Mouse (Mus musculus) brain, embryonic 18.5 days (tissue): Measurements from ENCODE around the gene Mast2.

Source experiments
- DNase-seq: peaks from one replicate; pipeline ENCODE4 v3.0.0-alpha.2; 2012; ENCODE audit warnings: low read depth, low spot score

The Mast2 gene

DNA sequence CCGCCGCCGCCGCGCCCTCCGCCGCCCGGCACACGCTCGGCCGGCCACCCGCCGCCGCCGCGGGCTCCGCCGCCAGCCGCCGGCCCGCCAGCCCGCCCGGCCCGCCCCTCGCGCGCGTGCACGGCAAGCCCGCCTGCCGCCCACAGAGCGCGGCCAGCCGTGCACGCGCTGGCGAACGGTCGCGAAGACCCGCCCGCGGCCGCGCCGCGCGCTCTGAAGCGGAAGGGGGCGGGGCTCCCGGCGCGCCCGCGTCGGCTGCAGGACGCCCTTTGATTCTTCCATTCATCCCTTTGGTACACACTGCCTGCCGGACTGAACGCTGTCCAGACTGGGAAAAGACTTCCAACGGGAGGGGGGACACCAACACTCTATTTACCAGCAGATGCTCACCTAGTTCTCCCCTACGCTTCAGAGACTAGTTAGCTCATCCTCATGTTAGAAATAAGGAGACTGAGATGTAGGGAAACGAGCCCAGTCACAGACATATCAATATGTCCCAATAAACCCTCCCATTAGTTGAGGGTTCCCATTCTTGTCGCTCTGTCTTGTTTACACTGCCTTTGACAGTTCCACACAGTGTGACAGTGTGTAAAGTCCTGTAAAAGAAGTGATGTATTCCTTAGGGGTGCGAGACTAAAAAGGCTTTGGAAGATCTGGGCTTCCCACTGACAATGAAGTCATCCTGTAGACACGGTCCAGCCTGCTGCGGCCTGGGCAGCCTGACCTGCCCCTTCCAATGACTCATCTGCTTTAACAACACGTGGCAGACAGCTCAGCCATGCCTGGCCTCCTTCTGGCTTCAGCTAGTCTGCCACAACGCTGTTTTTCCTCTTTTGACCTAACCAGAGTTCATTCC lies at the start of gene Mast2:
TSS of gene Mast2 (minus strand) at position 58 of the 856 bp plus-strand sequence.
- peak; percentile 74 for DNase-seq

DNA sequence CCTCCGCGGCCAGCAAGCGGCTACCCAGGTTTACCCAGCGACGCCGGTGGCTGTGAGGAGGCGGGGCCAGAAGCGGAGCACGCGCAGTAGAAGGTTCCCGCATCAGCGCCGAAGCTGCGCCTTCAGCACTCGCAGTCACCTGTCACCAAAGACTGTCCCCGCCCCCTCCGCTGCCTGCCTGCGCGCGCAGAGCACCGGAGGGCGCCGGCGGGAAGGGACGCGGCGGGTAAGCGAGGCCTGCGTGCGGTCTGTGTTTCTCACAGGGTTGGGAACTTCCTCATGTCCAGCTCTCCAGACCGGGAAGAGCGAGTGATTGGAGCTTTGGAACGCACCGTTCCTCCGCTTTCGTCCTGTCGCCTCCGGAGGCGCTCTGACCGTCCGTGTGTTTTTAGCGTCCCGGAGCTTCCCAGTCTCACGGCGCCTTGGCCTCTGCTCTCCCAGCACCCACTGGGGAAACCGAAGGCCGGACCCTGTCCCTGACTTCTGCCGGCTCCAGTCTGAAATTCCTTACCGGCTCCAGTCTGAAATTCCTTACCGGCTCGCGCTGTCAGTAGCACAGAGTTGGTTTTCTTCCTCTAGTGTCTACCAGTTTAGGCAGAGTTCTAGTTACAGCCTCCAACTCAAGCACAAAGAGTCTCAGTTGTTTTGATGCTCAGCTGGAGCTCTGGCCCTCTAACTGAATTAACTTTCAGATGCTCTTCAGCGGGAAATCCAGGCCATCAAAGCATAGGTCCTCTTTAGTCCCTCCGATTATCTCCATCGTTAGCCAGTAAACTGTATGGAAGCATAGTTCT lies 43.6 kb upstream of the Mast2 start, which contains the start of gene Ipp:
TSS of gene Ipp (plus strand) at position 125 of the 794 bp plus-strand sequence.
- peak; percentile 89 for DNase-seq

DNA sequence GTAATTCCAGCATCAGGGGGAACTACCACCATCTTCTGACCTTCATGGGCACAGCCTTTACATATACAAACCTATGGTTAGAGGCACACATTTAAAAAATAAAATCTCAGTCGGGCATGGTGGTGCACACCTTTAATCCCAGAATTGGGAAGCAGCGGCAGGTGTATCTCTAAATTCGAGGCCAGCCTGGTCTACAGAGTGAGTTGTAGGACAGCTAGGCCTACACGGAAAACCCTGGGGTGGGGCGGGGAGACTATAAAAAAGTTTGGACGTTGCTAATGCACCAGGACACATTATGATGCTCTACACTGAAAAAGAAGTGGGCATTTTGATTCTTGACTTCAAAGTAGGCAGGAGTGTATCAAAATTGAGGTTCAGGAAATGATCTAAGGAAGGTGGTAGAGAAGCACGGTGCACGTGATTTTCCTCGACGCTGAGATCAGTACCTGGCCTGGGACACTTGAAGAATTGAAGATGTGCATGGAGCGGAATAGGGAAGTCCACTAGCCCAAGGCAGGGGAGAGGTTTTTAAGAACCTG lies 43.0 kb upstream of the Mast2 start:
- DNase-seq: no peak

DNA sequence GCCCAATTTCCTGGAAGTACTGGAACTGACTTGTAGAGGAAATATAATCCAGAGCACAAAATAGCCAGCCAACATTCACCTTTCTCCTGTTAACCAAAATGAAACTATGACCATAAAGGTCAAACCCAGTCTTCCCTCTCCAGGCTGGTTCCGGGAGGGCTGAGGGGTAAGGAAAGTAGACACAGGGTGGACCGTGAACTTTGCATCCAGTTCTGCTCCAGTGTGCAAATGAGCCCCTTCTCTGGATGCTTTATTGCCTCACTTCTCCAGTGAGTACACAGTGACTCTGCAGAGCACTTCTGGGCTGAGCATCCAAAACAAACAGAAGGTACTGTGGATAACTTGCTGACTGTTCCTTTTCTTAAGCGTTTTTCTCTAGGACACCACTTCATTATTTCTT lies 36.0 kb upstream of the Mast2 start:
- no peak for DNase-seq

DNA sequence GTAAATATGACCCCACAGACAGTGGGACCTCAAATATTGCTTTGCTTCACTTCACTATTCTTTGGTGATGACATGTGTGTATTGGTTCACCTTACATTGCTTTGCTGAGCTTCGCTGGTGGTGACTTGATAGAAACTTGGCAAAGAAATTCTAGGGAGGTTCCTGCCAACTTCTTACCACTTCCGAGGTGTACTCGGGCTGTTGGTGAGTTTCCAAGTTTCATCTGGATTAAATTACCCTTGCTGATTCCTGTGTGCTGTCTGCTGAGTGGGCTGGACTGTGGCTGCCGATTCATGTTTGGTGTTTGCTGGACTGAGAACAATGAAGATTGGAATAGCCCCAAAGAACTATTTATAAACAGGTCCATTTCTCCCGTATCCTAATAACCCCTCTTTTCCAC lies 29.7 kb upstream of the Mast2 start:
- DNase-seq: no peak

DNA sequence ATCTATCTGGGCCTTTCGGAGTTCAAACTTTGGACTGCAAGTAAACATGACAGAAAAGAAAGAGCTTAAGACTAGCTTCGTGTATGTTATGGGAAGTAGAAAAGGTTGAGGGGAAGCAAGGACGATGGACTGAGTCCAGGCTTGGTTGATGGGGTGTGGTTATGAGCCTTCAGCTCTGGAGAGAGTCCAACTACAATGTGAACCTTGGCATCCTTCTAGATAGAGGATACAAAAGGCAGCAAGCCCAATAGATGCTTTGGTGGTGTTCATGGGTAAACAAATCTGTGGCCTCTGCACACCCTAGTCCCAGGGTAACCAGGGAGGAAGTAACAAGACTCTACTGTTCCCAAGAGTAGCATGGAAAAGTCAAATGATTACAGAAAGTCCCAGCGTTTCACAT lies 28.5 kb upstream of the Mast2 start:
- DNase-seq: no peak

DNA sequence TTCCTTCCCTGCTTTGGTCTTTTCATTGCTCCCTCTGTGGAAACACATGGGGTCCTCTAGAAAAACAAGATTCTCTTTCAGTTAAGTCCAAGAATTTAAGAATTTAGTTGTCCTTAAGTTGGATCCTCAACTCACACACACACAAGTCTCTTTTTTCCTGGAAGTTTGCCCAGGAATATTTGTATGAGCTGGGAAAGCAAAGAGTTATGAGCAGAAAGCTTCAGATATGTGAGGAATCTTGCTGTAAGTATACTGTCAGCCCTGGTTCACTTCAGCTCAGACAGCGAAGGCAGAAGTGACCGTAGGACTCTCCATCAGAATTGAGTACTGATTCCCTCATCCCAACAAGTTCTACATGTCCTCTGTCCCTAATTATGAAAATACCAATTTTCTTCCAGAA lies 27.9 kb upstream of the Mast2 start:
- DNase-seq: no peak

DNA sequence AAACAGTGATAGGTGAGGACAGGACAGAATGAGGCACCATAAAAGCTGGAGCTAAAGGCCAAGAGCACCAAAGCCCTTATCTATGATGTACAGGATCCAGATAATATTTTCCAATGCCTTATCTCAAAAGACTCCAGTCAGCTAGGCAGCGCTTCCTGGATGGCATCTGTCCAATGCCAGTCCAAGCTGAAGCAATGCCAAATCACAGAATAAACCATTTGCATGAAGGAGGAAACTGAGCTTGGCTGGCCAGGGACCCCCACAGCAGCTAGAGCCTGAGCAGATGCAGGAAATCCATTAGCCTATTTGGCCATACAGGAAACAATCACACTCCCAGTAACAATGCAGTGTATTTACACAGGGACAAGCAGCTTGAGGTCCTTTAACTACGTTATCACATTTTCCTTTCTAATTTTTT lies 27.1 kb upstream of the Mast2 start:
- DNase-seq: no peak

DNA sequence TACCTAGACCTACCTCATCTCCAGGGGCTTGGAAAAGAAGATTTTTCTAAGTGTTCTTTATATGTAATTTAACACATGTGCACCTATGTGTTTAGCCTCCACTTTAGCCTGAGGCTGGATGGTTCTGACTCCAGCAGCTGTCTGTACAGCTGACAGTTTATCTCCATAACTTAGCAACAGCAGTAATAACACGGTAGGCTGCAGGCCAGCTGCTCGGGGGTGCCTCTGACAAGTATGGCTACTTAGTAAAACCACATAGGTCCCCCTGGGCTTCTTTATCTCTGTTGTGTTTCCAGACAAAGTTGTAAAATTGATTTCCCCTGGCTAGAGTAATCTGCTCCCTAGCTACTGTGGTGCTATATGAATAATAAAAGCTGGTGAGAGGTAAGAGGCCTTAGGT lies 19.5 kb upstream of the Mast2 start:
- DNase-seq: no peak

DNA sequence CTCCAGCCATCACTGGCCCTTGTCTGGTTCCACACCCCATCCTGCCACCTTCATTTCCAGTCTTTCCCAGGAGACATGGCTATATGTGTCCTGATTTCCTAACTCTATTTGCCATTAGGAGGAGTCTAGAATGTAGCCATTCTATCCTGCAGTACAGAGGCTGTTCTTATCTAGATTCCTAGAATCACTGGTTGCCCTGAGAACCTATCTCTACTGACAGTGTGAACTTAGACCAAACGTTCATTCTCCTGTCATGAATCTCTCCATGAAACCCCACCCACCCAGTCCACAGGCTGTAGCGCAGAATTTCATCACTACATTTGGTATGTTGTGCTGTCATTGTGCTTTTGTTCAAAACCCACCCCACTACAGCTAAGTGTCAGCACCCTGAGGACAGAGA lies 17.3 kb upstream of the Mast2 start:
- no peak for DNase-seq

DNA sequence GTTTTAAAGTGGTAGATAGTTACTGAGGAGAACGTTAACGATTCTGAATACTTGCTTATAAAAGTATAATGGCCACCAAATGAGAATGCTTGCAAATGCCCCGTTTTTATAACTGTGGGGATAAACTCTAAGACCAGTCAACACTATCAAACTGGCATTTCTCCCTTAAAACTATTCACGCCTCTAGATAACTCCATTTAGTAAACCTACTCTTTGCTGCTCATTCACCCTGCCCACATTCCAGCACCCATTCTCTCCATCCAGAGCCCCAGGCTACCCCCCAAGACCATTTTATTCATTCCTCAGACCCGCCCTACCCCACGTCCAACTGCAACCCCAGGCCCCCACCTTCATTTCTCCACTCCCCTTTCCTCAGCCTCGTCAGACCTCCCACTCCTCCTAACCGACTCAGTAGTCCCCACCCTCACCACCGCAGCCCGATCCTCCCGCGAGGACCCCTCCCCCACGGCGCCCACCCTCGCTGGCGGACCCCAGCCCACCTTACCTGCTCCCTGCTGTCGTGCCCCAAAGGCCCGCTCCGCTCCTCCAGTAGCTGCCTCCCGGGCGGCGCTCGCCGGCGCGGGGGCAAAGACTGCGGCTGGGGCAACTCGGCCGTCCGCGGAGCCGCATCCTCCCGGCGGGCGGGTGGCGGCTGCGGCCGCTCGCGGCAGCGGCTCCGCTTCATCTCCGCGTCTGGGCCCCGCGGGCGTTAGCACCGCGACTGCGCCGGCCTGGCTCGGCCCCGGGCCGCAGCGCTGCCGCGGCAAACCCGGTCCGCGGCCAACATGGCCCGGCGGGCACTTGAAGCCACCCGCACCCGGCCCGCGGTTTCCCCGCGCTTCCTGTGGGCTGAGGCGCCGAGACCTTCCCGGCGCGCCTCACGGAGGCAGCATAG lies 505 bp downstream of the Mast2 start:
- DNase-seq: no peak

DNA sequence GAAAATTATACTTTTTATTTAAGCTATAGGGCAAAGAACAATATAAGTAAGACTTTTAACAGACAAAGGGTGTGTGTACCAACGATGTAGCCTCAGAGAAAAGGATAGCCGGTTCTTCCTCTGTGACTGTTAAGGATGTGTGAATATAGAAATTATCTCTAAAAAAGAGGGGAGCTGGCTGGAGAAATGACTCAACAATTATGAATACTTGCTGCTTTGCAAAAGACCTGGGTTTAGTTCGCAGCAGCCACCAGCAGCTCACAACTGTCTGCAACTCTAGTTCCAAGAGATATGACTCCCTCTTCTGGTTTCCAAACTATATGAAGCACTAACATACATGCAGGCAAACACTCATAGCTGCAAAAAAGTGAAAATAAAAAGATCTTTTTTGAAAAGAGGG lies 2.0 kb downstream of the Mast2 start:
- no peak for DNase-seq

DNA sequence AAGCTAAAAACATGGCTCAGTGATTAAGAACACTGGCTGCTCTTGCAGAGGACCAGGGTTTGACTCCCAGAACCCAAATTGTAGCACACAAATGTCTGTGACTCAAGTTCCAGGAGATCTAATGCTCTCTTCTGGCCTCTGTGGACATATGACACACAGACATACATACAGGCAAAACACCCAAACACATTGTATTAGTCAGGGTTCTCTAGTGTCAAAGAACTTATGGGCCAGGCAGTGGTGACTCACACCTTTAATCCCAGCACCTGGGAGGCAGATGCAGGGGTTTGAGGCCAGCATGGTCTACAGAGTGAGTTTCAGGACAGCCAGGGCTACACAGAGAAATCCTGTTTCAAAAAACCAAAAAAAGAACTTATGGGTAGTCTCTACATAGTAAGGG lies 12.4 kb downstream of the Mast2 start:
- no peak for DNase-seq

DNA sequence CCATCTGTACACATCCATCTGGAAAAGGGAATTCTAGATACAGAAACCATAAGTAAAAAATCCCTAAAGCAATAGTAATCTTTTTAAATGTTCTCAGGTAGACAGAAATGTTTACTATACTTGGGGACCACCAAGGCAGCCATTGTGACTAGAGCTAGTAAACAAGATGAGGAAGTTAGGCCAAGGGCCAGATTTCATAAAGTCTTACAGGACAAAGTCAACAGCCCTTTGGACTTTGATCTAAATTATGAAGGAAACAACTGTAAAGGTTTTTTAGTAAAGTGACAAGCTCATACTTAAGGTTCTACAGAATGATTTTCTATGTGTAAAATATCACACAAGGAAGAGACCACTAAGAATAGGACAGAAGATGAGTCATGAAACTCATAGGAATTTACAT lies 14.0 kb downstream of the Mast2 start:
- DNase-seq: no peak

DNA sequence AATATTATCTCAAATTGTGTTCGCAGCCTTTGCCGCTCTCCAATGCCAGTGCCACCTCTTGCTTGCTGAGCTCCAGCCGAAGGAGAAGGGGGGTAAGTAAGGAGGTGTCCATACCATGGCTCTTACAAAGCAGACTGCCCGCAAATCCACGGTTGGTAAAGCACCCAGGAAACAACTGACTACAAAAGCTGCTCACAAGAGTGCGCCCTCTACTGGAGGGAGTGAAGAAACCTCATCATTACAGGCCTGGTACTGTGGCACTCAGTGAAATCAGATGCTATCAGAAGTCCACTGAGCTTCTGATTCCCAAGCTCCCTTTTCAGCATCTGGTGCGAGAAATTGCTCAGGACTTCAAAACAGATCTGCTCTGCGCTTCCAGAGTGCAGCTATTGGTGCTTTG lies 15.3 kb downstream of the Mast2 start:
- DNase-seq: no peak

DNA sequence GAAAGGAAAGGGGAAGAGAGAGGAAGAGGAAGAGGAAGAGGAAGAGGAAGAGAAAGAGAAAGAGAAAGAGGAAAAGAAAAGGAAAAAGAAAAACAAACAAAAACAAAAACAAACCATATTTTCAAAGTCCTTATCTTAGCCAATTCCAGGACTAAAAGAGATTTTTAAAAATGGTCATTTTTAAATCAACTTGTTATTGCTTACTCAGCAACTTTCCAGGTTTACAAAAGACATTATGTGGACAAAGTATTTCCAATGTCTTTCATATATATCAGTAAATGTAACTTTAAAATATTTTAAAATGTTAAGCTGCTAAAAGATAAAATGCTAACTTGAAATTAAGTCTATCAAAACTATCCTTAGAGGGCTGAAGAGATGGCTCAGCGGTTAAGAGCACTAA lies 24.6 kb downstream of the Mast2 start:
- no peak for DNase-seq

DNA sequence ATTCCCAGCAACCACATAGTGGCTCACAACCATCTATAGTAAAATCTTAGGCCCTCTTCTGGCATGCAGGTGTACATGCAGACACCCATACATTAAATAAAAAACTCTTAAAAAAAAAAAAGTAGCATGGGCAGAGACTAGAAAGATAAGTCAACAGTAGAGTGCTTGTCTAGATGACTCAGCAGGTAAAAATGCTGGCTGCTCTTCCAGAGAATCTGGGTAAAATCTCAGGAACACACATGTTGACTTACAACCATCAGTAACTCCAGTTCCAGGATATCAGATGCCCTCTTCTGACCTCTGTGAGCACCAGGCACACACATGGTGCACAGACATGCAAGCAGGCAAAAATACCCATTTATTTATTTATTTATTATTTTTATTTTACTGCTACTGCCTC lies 25.4 kb downstream of the Mast2 start:
- no peak for DNase-seq

DNA sequence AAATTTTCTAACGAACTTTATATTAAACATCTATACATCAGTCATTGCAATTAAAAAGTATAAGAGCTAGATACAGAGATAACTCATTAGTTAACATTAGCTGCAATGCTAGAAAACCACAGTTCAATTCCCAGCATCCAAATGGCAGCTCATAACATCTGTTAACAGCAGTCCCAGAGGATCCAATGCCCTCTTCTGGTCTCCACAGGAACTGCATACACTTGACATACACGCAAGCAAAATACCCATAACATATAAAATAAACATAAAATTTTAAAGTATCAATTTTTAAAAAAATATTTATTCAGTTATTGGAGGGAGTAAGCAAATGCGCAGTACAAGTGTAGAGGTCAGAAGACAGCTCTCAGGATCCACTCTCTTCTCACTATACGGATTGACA lies 28.4 kb downstream of the Mast2 start:
- DNase-seq: no peak

DNA sequence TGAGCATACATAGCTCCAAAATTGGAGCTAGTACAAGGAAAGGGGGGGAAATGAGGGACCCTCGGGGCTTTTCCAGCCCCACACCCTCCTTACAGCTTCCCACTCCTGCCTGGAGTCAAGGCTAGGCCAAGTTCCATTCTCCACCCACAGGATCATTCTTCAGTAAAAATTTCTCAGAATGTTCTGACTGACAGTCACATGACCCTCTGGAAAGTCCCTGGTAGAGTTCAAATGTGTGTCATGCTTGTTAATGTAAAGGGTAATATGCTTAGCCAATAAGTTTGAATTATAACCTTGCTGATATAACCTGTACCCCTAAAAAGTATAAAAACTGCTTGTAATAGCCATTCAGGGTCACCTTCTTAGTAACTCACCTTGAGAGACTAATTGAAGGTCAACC lies 41.8 kb downstream of the Mast2 start:
- DNase-seq: no peak

DNA sequence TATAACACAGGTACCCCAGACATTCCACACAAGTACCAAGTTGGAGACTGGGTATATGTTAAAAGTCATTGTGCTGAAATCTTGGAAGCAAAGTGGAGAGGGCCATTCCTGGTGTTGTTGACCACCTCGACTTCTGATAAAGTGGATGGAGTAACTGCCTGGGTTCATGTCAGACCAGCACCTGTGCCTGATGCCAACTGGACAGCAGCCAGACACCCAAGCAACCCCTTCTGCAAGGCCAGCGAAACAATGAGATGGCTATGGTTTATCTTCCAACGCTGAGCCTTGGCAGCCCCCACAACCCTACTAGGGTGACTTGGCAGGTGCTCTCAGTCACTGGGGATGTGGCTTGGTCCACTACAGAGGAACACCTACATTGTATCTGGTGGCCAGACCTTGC lies 42.8 kb downstream of the Mast2 start:
- no peak for DNase-seq

DNA sequence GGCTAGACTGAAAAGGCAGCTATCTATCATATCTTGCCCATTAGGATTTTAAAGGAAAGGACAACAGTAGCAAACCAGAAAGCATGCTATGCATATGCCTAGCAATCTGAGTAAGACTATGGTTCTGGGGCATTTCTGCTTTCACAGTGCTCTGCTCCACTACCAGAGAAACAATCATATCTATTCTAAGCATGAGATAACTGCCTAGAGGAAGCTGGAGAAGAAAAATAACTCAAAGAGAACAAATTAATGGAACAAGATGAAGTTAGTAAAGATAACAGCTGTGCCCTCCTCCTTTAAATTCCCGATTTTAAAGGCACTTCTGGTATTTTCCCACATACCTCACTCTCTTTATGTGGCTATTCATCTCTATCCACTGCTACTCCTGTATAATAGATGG lies 51.0 kb downstream of the Mast2 start:
- no peak for DNase-seq

DNA sequence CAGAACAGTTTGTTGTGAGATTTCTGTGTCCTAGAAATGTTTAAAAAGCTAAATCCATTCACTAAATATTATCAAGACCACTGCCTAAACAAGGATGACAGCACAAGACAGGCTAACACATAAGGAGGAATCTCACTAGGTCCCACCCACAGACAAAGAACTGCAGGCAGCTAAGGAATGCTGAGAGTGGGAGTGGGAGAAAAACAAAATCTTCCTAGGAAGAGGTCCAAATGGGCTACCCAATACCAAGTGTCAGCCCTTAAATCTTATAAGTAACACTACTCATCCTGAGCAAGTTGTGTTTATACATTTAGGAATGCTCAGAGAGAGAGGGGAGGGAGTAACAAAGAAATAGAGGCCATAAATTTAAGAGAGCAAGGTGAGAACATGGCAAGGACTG lies 52.6 kb downstream of the Mast2 start:
- no peak for DNase-seq
